Mouse (Mus musculus): ENCODE measurements around the gene Gas7. TPM values are rescaled to one million over a fixed set of nuclear protein-coding genes. Genes with fewer than 3 reads are reported as not detected.

The Gas7 gene
- polyA plus RNA-seq, 1 experiment, result 239 TPM

DNA sequence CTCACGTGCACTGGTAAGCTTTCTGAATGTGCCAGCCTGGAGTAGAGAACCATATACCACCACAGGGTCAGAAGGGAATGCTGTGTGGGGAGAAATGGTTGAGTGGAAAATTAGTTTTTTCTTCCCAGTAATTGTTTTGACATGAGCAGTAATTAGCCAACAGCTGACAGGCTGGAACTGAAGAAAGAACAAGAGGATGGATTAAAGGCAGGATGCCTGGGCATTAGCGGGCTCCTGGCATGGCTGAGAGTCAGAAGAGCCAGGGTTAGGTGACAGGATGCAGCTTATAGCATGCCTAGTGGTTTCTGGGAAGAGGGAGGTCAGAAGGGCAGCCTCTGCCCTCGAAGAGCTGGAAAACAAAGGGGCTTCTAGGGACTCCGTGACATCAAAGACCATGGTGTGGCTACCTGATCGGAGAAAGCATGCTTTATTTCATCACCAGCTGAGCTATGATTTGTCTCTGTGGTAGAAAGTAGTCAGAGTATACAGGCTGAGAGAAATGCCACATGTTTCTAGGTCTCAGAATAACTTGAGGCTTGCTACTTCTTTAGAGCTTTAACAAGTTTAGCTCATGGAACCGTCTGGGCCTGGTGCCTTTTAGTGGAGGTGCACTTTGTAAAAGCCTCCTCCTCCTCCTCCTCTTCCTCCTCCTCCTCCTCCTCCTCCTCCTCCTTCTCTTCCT, 181.8 kb downstream of the Gas7 start:
- TF ChIP-seq POLR2A (IDR thresholded peaks at IDR 0.05; ENCODE audit: extremely low read depth, insufficient read depth, low read length), result no peak
- no peak for TF ChIP-seq CTCF (IDR thresholded peaks at IDR 0.05; ENCODE audit: extremely low read depth, insufficient read depth, low read length)
- H3K4me1 ChIP-seq (ENCODE audit: control insufficient read depth, insufficient read depth, low read length), result peaks cover 9% of the 10 kb centered on the region
- H3K4me3 ChIP-seq (ENCODE audit: insufficient read depth, low read length), result no peak overlapping the region
- H3K27ac ChIP-seq (ENCODE audit: insufficient read depth, low read length), result peak overlapping the region; percentile 37; the same call in 1 of the 2 replicates

DNA sequence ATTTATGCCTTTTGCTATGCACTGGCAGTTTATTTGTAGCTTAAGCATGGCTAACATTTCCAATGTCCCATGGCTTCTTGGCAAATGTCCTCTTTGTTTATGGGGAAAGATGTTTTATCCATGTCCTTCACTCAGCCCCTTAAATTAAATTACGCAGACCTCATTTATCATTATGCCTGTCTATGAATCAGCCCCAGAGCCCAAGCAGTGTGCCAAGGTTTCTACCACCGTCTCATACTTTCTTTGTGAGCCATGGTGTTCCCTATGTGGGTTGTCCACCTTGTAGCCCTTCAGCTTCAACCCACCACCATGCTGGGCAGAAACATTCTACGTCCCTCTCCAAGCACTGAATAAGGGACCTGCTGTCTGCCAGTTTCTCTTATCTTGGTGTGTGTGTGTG, 183.2 kb downstream of the Gas7 start:
- no peak for TF ChIP-seq POLR2A (IDR thresholded peaks at IDR 0.05; ENCODE audit: extremely low read depth, insufficient read depth, low read length)
- TF ChIP-seq CTCF (IDR thresholded peaks at IDR 0.05; ENCODE audit: extremely low read depth, insufficient read depth, low read length), result no peak
- Histone ChIP-seq H3K27ac (ENCODE audit: insufficient read depth, low read length) (no peak overlapping the region), H3K4me1 (ENCODE audit: control insufficient read depth, insufficient read depth, low read length) (peaks cover 6% of the 10 kb centered on the region), H3K4me3 (ENCODE audit: insufficient read depth, low read length) (no peak overlapping the region)

- Histone ChIP-seq H3K4me3 (ENCODE audit: insufficient read depth, low read length) (no peak overlapping the region), H3K27ac (ENCODE audit: insufficient read depth, low read length) (no peak overlapping the region), H3K4me1 (ENCODE audit: control insufficient read depth, insufficient read depth, low read length) (peaks cover 8% of the 10 kb centered on the region)
- TF ChIP-seq POLR2A (IDR thresholded peaks at IDR 0.05; ENCODE audit: extremely low read depth, insufficient read depth, low read length), result no peak
- TF ChIP-seq CTCF (IDR thresholded peaks at IDR 0.05; ENCODE audit: extremely low read depth, insufficient read depth, low read length), result no peak
Measured at GRCm38 (mm10) chr11:67640299-67640698, 185.1 kb downstream of the Gas7 start.

GRCm38 (mm10) chr11:67642421-67642820, 187.2 kb downstream of the Gas7 start:
- H3K27ac ChIP-seq (ENCODE audit: insufficient read depth, low read length), result no peak overlapping the region
- H3K4me3 ChIP-seq (ENCODE audit: insufficient read depth, low read length), result no peak overlapping the region
- TF ChIP-seq POLR2A (IDR thresholded peaks at IDR 0.05; ENCODE audit: extremely low read depth, insufficient read depth, low read length) (no peak), CTCF (IDR thresholded peaks at IDR 0.05; ENCODE audit: extremely low read depth, insufficient read depth, low read length) (no peak)

GRCm38 (mm10) chr11:67642835-67643234, 187.6 kb downstream of the Gas7 start:
- Histone ChIP-seq H3K27ac (ENCODE audit: insufficient read depth, low read length) (no peak overlapping the region), H3K4me1 (ENCODE audit: control insufficient read depth, insufficient read depth, low read length) (peaks cover 4% of the 10 kb centered on the region), H3K4me3 (ENCODE audit: insufficient read depth, low read length) (no peak overlapping the region)
- TF ChIP-seq POLR2A (IDR thresholded peaks at IDR 0.05; ENCODE audit: extremely low read depth, insufficient read depth, low read length), result no peak
- no peak for TF ChIP-seq CTCF (IDR thresholded peaks at IDR 0.05; ENCODE audit: extremely low read depth, insufficient read depth, low read length)

More at GRCm38 (mm10) chr11:67642421-67642820, 187.2 kb downstream of the Gas7 start:
- H3K4me1 ChIP-seq (ENCODE audit: control insufficient read depth, insufficient read depth, low read length), result peaks cover 6% of the 10 kb centered on the region

- no peak overlapping the region for H3K27ac ChIP-seq (ENCODE audit: insufficient read depth, low read length)
Measured at GRCm38 (mm10) chr11:67643465-67643864, 188.2 kb downstream of the Gas7 start.

DNA sequence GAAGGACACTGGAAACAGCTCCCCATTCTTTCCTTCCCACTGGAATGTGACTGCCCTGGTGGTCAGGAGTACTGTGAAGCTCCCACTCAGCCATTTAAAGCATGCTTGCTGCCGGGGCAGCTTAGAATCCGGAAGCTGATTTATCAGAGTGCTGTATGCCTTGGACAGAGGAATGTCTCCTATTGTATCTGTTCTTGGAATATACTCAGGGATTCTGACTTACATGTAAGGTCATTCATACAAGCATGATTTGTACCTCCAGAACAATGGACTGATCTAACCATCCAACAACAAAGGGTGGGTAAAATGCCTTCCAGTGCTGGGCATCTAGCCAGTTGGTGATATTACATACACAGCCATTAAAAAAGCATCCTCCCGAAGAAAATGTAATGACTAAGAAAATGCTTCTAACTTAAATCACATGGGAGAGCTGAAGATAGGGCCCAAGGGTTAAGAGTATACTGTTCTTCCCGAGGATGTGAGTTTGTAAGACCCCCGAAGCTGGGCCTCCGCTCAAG, 189.5 kb downstream of the Gas7 start:
- H3K27ac ChIP-seq (ENCODE audit: insufficient read depth, low read length), result no peak overlapping the region
- H3K4me1 ChIP-seq (ENCODE audit: control insufficient read depth, insufficient read depth, low read length), result peaks cover 4% of the 10 kb centered on the region
- TF ChIP-seq CTCF (IDR thresholded peaks at IDR 0.05; ENCODE audit: extremely low read depth, insufficient read depth, low read length) (no peak), POLR2A (IDR thresholded peaks at IDR 0.05; ENCODE audit: extremely low read depth, insufficient read depth, low read length) (no peak)
- no peak overlapping the region for H3K4me3 ChIP-seq (ENCODE audit: insufficient read depth, low read length)

More at GRCm38 (mm10) chr11:67643465-67643864, 188.2 kb downstream of the Gas7 start:
- no peak for TF ChIP-seq POLR2A (IDR thresholded peaks at IDR 0.05; ENCODE audit: extremely low read depth, insufficient read depth, low read length)
- TF ChIP-seq CTCF (IDR thresholded peaks at IDR 0.05; ENCODE audit: extremely low read depth, insufficient read depth, low read length), result no peak
- H3K4me3 ChIP-seq (ENCODE audit: insufficient read depth, low read length), result no peak overlapping the region
- H3K4me1 ChIP-seq (ENCODE audit: control insufficient read depth, insufficient read depth, low read length), result peaks cover 4% of the 10 kb centered on the region

DNA sequence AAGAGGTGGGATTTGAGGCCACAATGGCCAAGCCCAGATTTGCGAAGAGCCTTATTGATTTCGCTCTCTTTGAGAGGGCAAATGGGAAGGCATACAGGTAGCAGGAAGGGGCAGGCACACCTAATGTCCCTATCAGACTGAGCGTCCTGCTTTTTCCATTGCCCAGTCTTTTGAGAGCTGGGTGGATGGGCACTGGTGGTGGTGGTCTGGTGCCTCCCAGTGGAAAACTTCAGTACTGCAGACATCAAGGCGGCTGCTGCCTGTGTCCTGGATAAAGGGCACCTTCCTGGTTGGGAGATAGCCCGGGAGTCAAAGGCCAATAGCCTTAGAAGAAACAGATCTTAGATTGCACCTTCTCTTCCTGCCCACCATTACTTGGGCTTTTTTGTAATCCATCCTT, 192.5 kb downstream of the Gas7 start:
- TF ChIP-seq CTCF (IDR thresholded peaks at IDR 0.05; ENCODE audit: extremely low read depth, insufficient read depth, low read length) (peak; percentile 82), POLR2A (IDR thresholded peaks at IDR 0.05; ENCODE audit: extremely low read depth, insufficient read depth, low read length) (no peak)
- H3K4me3 ChIP-seq (ENCODE audit: insufficient read depth, low read length), result no peak overlapping the region
- H3K4me1 ChIP-seq (ENCODE audit: control insufficient read depth, insufficient read depth, low read length), result peaks cover 14% of the 10 kb centered on the region
- no peak overlapping the region for H3K27ac ChIP-seq (ENCODE audit: insufficient read depth, low read length)

GRCm38 (mm10) chr11:67648651-67649407, 193.6 kb downstream of the Gas7 start:
- Histone ChIP-seq H3K4me1 (ENCODE audit: control insufficient read depth, insufficient read depth, low read length) (peaks cover 20% of the 10 kb centered on the region), H3K27ac (ENCODE audit: insufficient read depth, low read length) (no peak overlapping the region), H3K4me3 (ENCODE audit: insufficient read depth, low read length) (no peak overlapping the region)
- TF ChIP-seq CTCF (IDR thresholded peaks at IDR 0.05; ENCODE audit: extremely low read depth, insufficient read depth, low read length), result no peak
- TF ChIP-seq POLR2A (IDR thresholded peaks at IDR 0.05; ENCODE audit: extremely low read depth, insufficient read depth, low read length), result 0 out of 2 replicates have a peak, but pooled peaks have one; percentile 4
